Mouse (Mus musculus) embryonic facial prominence, embryonic 14.5 days (tissue): ENCODE measurements at regions not wholly inside any gene's neighbourhood (a gene's known extent, or its start where the extent isn't known, plus 50 kb on each side); places are given as distances from the start of the nearest gene placed in this dataset.

ENCODE experiments used
- ATAC-seq: fragments of 200-750 bp; cut with Nextera tagmentation; 2 replicates; pipeline ENCODE4 v1.8.0; 2017; ENCODE audit warnings: low read depth, moderate number of reproducible peaks, moderate TSS enrichment
- DNase-seq: peaks from one replicate; pipeline ENCODE4 v3.0.0-alpha.2; 2015; ENCODE audit warnings: low spot score
- H3K27ac ChIP-seq: fragments of 300-500 bp; sonication (generic); replicated peaks from 2 replicates; pipeline ENCODE4 v1.5.1; 2014; ENCODE audit warnings: low read depth, mild to moderate bottlenecking, low read length, moderate library complexity
- H3K27me3 ChIP-seq: fragments of 300-500 bp; sonication (generic); replicated peaks from 2 replicates; pipeline ENCODE4 v1.6.1; 2014; ENCODE audit warnings: low read length; ENCODE audit not compliant: control insufficient read depth, insufficient read depth
- H3K36me3 ChIP-seq: fragments of 300-500 bp; sonication (generic); 2 replicates; pipeline ENCODE4 v1.6.1; 2014; ENCODE audit warnings: low read length, mixed read lengths; ENCODE audit not compliant: control insufficient read depth, insufficient read depth
- H3K4me1 ChIP-seq: fragments of 300-500 bp; sonication (generic); 2 replicates; pipeline ENCODE4 v1.6.1; 2014; ENCODE audit warnings: antibody characterized with exemption, low read length; ENCODE audit not compliant: control insufficient read depth, insufficient read depth
- H3K4me2 ChIP-seq: fragments of 300-500 bp; sonication (generic); 2 replicates; pipeline ENCODE4 v1.6.1; 2014; ENCODE audit warnings: low read depth, mild to moderate bottlenecking, low read length, moderate library complexity, mixed read lengths
- H3K4me3 ChIP-seq: fragments of 300-500 bp; sonication (generic); 2 replicates; pipeline ENCODE4 v1.5.1; 2014; ENCODE audit warnings: low read depth, mild to moderate bottlenecking, low read length
- H3K9ac ChIP-seq: fragments of 300-500 bp; sonication (generic); 2 replicates; pipeline ENCODE4 v1.6.1; 2014; ENCODE audit warnings: low read depth, mild to moderate bottlenecking, low read length, moderate library complexity, mixed read lengths
- H3K9me3 ChIP-seq: fragments of 300-500 bp; sonication (generic); 2 replicates; pipeline ENCODE4 v1.6.1; 2016; ENCODE audit warnings: low read length; ENCODE audit not compliant: control insufficient read depth
- WGBS: fragments of 180-500 bp; shearing (Covaris S2); extraction: QIAGEN DNeasy Blood & Tissue Kit; methylation state at CpG from one replicate; pipeline ENCODE4 v1.1.7; 2014; 5-methylcytosine and 5-hydroxymethylcytosine counted together

DNA sequence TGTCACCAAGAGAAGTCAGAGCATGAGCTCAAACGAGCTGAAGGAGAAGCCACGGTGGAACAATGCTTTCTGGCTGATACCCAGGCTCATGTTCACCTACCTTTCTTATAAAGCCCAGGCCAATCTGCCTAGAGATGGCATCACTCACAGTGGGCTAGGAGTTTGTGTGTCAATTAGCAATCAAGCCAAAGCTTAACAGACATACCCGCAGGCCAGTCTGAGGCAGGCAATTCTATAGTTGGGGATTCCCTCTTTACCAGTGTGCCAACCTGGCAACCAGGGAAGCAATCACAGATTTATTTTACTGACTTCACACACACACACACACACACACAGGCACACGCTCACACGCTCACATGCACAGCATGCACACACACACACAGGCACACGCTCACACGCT is 787.3 kb downstream of the Fat4 start:
- ATAC-seq (no peak), DNase-seq (no peak)
- Histone ChIP-seq H3K4me2 (no peak overlapping the region), H3K4me3 (no peak overlapping the region), H3K9ac (no peak overlapping the region), H3K27ac (no peak overlapping the region), H3K27me3 (no peaks in the 10 kb centered on the region), H3K9me3 (no peaks in the 10 kb centered on the region), H3K4me1 (no peaks in the 10 kb centered on the region), H3K36me3 (no peaks in the 10 kb centered on the region)
- WGBS = 86% methylated on average over 7 of the region's 7 CpGs

GRCm38 (mm10) chr3:39674927-39675326 is 788.2 kb downstream of the Fat4 start:
- Histone ChIP-seq H3K4me1 (no peaks in the 10 kb centered on the region), H3K27me3 (no peaks in the 10 kb centered on the region), H3K4me3 (no peak overlapping the region), H3K9ac (no peak overlapping the region), H3K27ac (no peak overlapping the region), H3K36me3 (no peaks in the 10 kb centered on the region), H3K4me2 (no peak overlapping the region), H3K9me3 (no peaks in the 10 kb centered on the region)
- DNase-seq = no peak
- 74% methylated on average over 10 of the region's 10 CpGs for WGBS
- no peak for ATAC-seq

GRCm38 (mm10) chr3:39705610-39706009 is 818.9 kb downstream of the Fat4 start:
- Histone ChIP-seq H3K4me2 (no peak overlapping the region), H3K4me1 (no peaks in the 10 kb centered on the region), H3K36me3 (no peaks in the 10 kb centered on the region), H3K9me3 (peaks cover 11% of the 10 kb centered on the region), H3K9ac (no peak overlapping the region), H3K4me3 (no peak overlapping the region), H3K27ac (no peak overlapping the region), H3K27me3 (no peaks in the 10 kb centered on the region)
- WGBS = 92% methylated on average over 1 of the region's 1 CpGs
- DNase-seq = no peak
- no peak for ATAC-seq

DNA sequence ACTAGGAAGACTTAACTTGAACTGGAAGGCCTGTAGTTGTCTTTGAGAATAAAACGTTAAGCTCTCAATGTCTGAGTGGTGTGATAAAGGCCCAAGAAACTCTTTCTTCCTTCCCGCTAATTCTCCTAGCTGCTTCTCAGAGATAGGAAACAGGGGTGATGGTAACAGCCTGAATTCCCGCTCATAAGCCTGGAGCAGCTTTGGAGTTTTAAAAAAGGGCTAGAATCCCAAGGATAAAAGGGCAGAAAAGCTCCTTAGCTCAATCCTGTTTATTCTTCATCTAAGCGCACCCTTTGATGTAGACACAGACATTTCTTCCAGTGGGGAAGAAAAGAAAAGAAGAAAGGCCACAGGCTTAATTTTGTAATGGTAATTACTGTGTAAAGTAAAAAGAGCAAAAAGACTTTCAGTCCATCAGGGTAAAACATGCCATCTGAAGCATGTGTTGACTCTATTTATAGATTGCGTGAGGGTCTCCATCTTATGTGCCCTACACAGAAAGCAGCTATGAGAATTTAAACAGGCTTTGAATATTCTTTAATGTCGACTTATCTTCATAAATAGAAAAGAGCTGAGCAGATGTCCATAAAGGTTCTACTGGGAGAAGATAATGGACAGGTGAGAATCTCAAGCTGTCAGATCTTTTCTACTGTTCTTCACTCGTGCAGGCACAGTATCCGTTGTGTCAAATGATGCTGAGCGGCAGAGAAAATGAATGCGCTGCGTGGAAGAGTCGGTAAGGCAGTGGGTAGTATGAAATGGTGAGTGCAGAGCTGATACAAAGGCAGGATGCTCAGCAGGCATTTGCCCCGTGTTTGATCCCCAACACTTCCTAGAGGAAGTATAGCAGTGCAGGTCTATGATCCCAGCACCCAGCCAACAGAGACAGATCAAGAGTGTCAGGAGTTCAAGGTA is 818.0 kb upstream of the Intu start:
- no peaks in the 10 kb centered on the region for H3K4me1 ChIP-seq
- no peaks in the 10 kb centered on the region for H3K27me3 ChIP-seq
- no peaks in the 10 kb centered on the region for H3K36me3 ChIP-seq
- no peak overlapping the region for H3K4me3 ChIP-seq
- H3K4me2 ChIP-seq = no peak overlapping the region
- DNase-seq = no peak
- no peaks in the 10 kb centered on the region for H3K9me3 ChIP-seq
- no peak for ATAC-seq
- no peak overlapping the region for H3K27ac ChIP-seq
- 70% methylated on average over 13 of the region's 13 CpGs for WGBS
- no peak overlapping the region for H3K9ac ChIP-seq

DNA sequence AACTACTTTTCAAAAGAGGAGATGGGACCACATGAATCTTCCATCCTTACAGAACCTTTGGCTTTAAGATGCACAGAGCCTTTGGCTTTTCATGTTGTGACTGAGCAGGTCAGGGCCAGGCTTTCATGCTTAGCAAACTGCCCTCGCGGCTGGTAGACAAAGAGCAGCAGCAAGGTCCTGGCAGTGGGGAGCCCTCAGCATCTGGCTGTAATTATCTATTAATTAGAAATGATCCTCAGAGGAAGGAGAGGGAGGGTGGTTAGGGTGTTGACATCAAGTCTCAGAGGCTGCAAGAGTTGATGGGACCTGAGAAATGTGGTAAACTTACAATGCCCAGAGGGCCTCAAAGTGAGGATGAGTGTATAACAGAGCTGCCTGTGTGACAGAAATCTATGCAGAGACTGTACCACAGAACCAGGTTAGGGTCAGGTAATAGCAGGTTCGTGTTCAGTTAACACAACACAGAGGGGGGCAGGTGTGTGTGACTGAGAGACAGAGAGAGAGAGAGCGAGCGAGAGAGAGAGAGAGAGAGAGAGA is 817.0 kb upstream of the Intu start:
- Histone ChIP-seq H3K4me1 (peaks cover 4% of the 10 kb centered on the region; the same call in 1 of the 2 replicates), H3K27ac (no peak overlapping the region), H3K9me3 (no peaks in the 10 kb centered on the region), H3K4me2 (no peak overlapping the region), H3K27me3 (no peaks in the 10 kb centered on the region), H3K4me3 (no peak overlapping the region), H3K36me3 (no peaks in the 10 kb centered on the region), H3K9ac (no peak overlapping the region)
- no peak for DNase-seq
- no peak for ATAC-seq
- 33% methylated on average over 5 of the region's 5 CpGs for WGBS

DNA sequence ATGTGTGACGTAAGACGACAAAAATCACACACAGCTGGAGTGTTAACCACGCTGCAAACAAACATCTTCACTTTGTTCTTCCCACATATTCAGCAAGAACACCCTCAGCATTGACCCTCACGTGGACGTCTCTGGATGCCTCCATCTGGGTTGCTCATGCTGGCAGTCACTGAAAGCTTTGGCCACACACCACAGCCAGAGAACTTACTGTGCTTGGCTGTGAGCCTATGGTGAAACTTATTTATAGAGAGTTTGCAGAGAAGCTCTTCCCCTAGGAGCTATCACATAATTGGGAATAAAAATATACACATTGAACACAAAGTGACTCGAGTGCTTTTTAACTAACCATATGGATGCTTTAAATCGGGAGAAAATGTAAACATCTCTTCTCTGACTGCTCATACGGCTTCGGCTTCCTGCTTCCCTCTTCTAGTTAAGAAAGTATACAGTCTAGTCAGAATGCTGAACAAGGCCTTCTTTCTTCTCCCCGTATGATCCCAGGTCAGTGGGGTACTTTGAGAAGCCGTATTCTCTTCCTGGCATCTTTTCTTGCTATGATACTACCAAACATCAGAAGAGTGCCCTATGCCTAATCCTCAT is 812.0 kb upstream of the Intu start:
- 40% methylated on average over 11 of the region's 11 CpGs for WGBS
- DNase-seq = peak; percentile 78
- H3K36me3 ChIP-seq = no peaks in the 10 kb centered on the region
- H3K9me3 ChIP-seq = no peaks in the 10 kb centered on the region
- no peak overlapping the region for H3K4me3 ChIP-seq
- no peaks in the 10 kb centered on the region for H3K27me3 ChIP-seq
- H3K27ac ChIP-seq = no peak overlapping the region; the same call in 1 of the 2 replicates
- no peak overlapping the region for H3K9ac ChIP-seq
- H3K4me1 ChIP-seq = peaks cover 11% of the 10 kb centered on the region
- 0 out of 2 replicates have a peak, but pooled peaks have one; percentile 18 for ATAC-seq
- H3K4me2 ChIP-seq = no peak overlapping the region

- Histone ChIP-seq H3K9ac (no peak overlapping the region), H3K36me3 (no peaks in the 10 kb centered on the region), H3K4me1 (no peaks in the 10 kb centered on the region), H3K4me2 (no peak overlapping the region), H3K27me3 (no peaks in the 10 kb centered on the region), H3K27ac (no peak overlapping the region), H3K9me3 (no peaks in the 10 kb centered on the region), H3K4me3 (no peak overlapping the region)
- 71% methylated on average over 3 of the region's 3 CpGs for WGBS
- DNase-seq = no peak
- no peak for ATAC-seq
Measured at GRCm38 (mm10) chr3:39725755-39726154, 805.3 kb upstream of the Intu start.

DNA sequence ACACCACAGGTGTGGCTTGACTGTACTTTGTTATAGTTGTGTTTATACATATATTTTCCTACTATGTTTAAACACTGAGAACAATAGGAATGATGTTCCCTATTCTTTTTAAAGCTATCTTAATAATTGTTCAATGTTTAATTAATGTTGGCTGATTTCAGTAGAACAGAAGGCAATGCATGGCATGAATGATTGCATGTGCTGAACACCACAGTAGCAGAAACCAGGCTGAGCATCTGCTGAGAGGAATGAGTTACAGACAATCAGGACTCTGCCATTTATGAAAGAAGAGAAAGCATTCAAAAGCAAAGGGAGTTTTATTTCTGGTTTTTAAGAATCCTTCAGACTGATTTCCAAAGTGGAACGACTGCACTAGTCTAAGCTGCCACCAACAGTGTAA is 794.4 kb upstream of the Intu start:
- H3K4me3 ChIP-seq = no peak overlapping the region
- H3K4me2 ChIP-seq = no peak overlapping the region
- DNase-seq (no peak), ATAC-seq (no peak)
- no peak overlapping the region for H3K27ac ChIP-seq
- no peaks in the 10 kb centered on the region for H3K36me3 ChIP-seq
- 45% methylated on average over 1 of the region's 1 CpGs for WGBS
- H3K9me3 ChIP-seq = no peaks in the 10 kb centered on the region
- no peaks in the 10 kb centered on the region for H3K27me3 ChIP-seq
- H3K9ac ChIP-seq = no peak overlapping the region
- H3K4me1 ChIP-seq = no peaks in the 10 kb centered on the region
